Mouse (Mus musculus): ENCODE measurements at regions not wholly inside any gene's neighbourhood (a gene's known extent, or its start where the extent isn't known, plus 50 kb on each side); places are given as distances from the start of the nearest gene placed in this dataset.
A peak's percentile ranks its signal among the peaks of the same experiment; 100 is the strongest.
"Not testable (repeated sequence)": the region's sequence is repeated elsewhere in the genome, so short reads cannot be mapped to it uniquely, and the experiment has no call there.

- no peak for DNase-seq
Observed at GRCm38 (mm10) chr9:33482845-33483540, 847.0 kb downstream of the Ets1 start.

GRCm38 (mm10) chr9:33483541-33483846 is 847.5 kb downstream of the Ets1 start:
- DNase-seq, result no peak

GRCm38 (mm10) chr9:33533101-33533810 is 897.2 kb downstream of the Ets1 start:
- DNase-seq, result no peak

- no peak for DNase-seq
Observed at GRCm38 (mm10) chr9:33543301-33543700, 907.3 kb downstream of the Ets1 start.

GRCm38 (mm10) chr9:33546126-33546737 is 910.2 kb downstream of the Ets1 start:
- no peak for DNase-seq

GRCm38 (mm10) chr9:33549395-33549794 is 913.4 kb downstream of the Ets1 start:
- no peak for DNase-seq

- no peak for DNase-seq
Observed at GRCm38 (mm10) chr9:33571990-33572389, 913.7 kb upstream of the Kirrel3 start.

- DNase-seq, result no peak
Observed at GRCm38 (mm10) chr9:33611511-33611910, 874.2 kb upstream of the Kirrel3 start.

- no peak for DNase-seq
Observed at GRCm38 (mm10) chr9:33624378-33624777, 861.3 kb upstream of the Kirrel3 start.

GRCm38 (mm10) chr9:33629731-33630473 is 855.8 kb upstream of the Kirrel3 start:
- no peak for DNase-seq

- no peak for DNase-seq
Observed at GRCm38 (mm10) chr9:33662978-33663377, 822.7 kb upstream of the Kirrel3 start.

- no peak for DNase-seq
Observed at GRCm38 (mm10) chr9:33681129-33681528, 804.6 kb upstream of the Kirrel3 start.

- DNase-seq, result no peak
Observed at GRCm38 (mm10) chr9:33691731-33692130, 794.0 kb upstream of the Kirrel3 start.

- DNase-seq, result no peak
Observed at GRCm38 (mm10) chr9:33717614-33718013, 768.1 kb upstream of the Kirrel3 start.

- DNase-seq, result no peak
Observed at GRCm38 (mm10) chr9:33724811-33725210, 760.9 kb upstream of the Kirrel3 start.

- DNase-seq, result not testable (repeated sequence)
Observed at GRCm38 (mm10) chr9:33728058-33728457, 757.6 kb upstream of the Kirrel3 start.

- peak in 1 of 2 experiments; percentile 1 for DNase-seq
Observed at GRCm38 (mm10) chr9:33760701-33761100, 725.0 kb upstream of the Kirrel3 start.

- DNase-seq, result no peak
Observed at GRCm38 (mm10) chr9:33766235-33766634, 719.5 kb upstream of the Kirrel3 start.

GRCm38 (mm10) chr9:33769811-33770210 is 715.9 kb upstream of the Kirrel3 start:
- no peak for DNase-seq

- DNase-seq, result no peak
Observed at GRCm38 (mm10) chr9:33774178-33774577, 711.5 kb upstream of the Kirrel3 start.

GRCm38 (mm10) chr9:33790617-33791016 is 695.1 kb upstream of the Kirrel3 start:
- DNase-seq, result no peak

GRCm38 (mm10) chr9:33800250-33800649 is 685.4 kb upstream of the Kirrel3 start:
- DNase-seq, result no peak

- no peak for DNase-seq
Observed at GRCm38 (mm10) chr9:33800763-33801162, 684.9 kb upstream of the Kirrel3 start.
